Mouse (Mus musculus) ES-Bruce4 (cell line): ENCODE results near the gene Abhd5.

Experiments used
- CTCF ChIP-seq: IDR thresholded peaks from one replicate; pipeline ENCODE4 v1.8.1; 2011; ENCODE audit warnings: low read depth, low read length
- POLR2A ChIP-seq: IDR thresholded peaks from one replicate; pipeline ENCODE4 v1.8.1; 2011; ENCODE audit warnings: low read length; ENCODE audit not compliant: insufficient read depth

GRCm38 (mm10) chr9:122309013-122309980, 42.1 kb upstream of the Abhd5 start:
- TF ChIP-seq CTCF (no peak), POLR2A (no peak)
